Comparison of ENCODE assay signal across 12 mouse cellular contexts in genomic region chr8:12386530-12387222, GRCm38 (mm10). TPM values are rescaled to one million over a fixed set of nuclear protein-coding genes. Genes with fewer than 3 reads are reported as not detected.
A peak's percentile ranks its signal among the peaks of the same experiment; 100 is the strongest.
DNase-seq lines count a peak whose midpoint lies in the region; ATAC-seq and TF ChIP-seq lines count a peak whose summit lies in the region.
"Had no signal": no experiment of that assay in that cellular context is flagged by ENCODE, and none has a peak within 500 bp of the region (broad histone marks: within the 10 kb centered on the region; RNA-seq: fewer than 3 reads in every experiment).

No protein-coding gene starts in this region.

- H3K9ac ChIP-seq in midbrain, embryonic 13.5 days (replicated peaks) = peak overlapping the region; percentile 72

- H3K4me3 ChIP-seq in hindbrain, embryonic 10.5 days = peak overlapping the region; percentile 56
- H3K4me3 ChIP-seq in midbrain, embryonic 13.5 days (replicated peaks) = peak overlapping the region; percentile 44

- H3K4me2 ChIP-seq in midbrain, embryonic 13.5 days (replicated peaks) = peak overlapping the region; percentile 66

- peak; percentile 33 for DNase-seq in ES-CJ7 (ENCODE audit: low read depth, low spot score)
- peak; percentile 67 for DNase-seq in brain, embryonic 14.5 days (ENCODE audit: low read depth)
- DNase-seq in hindbrain, embryonic 10.5 days (ENCODE audit: low spot score) = peak; percentile 54
- no peak for DNase-seq in gastrocnemius, postnatal 10 days
- DNase-seq in adipocyte (ENCODE audit: low spot score) = no peak
- DNase-seq in left cerebral cortex, postnatal 14 days (ENCODE audit: low spot score in 2 of 2) = no peak
- DNase-seq: kidney, postnatal 14 days; lung, postnatal 36 days; thymus, postnatal 4 days had no signal

- peak overlapping the region; percentile 87 for H3K27ac ChIP-seq in hindbrain, embryonic 10.5 days
- H3K27ac ChIP-seq in midbrain, embryonic 13.5 days = peak overlapping the region; percentile 80; the same call in 1 of the 2 replicates

- no peak for TF ChIP-seq POLR2A in brain, embryonic 14.5 days (IDR thresholded peaks at IDR 0.05; ENCODE audit: borderline replicate concordance, extremely low read depth, insufficient read depth, insufficient read length, poor library complexity, severe bottlenecking)

- WGBS in hindbrain, embryonic 10.5 days = under 1% methylated on average over 32 of the region's 32 CpGs
- WGBS in midbrain, embryonic 13.5 days = 2% methylated on average over 32 of the region's 32 CpGs

- H3K27me3 ChIP-seq in hindbrain, embryonic 10.5 days (ENCODE audit: insufficient read depth, poor library complexity, severe bottlenecking) = peaks cover 100% of the 10 kb centered on the region
- peaks cover 83% of the 10 kb centered on the region for H3K27me3 ChIP-seq in midbrain, embryonic 13.5 days

- no peak for TF ChIP-seq CTCF in brain, embryonic 14.5 days (IDR thresholded peaks at IDR 0.05; ENCODE audit: borderline replicate concordance, extremely low read depth, insufficient read depth, insufficient read length)

- no peak for ATAC-seq in midbrain, embryonic 13.5 days

- H3K9me3 ChIP-seq in hindbrain, embryonic 10.5 days = no peaks in the 10 kb centered on the region
- H3K9me3 ChIP-seq in midbrain, embryonic 13.5 days = no peaks in the 10 kb centered on the region

- H3K4me1 ChIP-seq in hindbrain, embryonic 10.5 days (replicated peaks) = peaks cover 82% of the 10 kb centered on the region
- peaks cover 71% of the 10 kb centered on the region for H3K4me1 ChIP-seq in midbrain, embryonic 13.5 days (replicated peaks)

- intact Hi-C loops in left cerebral cortex, postnatal 14 days (cut with DNase I) = loop anchor here (1.0 to 5.0 kb wide), 2 partner anchors 59 to 387 kb away; no protein-coding TSS in a partner anchor

- no peaks in the 10 kb centered on the region for H3K36me3 ChIP-seq in hindbrain, embryonic 10.5 days
- no peaks in the 10 kb centered on the region for H3K36me3 ChIP-seq in midbrain, embryonic 13.5 days

RNA-seq across cellular contexts. Expression of gene Sox1, which starts 8.4 kb away (rescaled TPM):
- polyA plus RNA-seq in brain, embryonic 14.5 days (2012; rRNA removed) = 23.5 and 30.1 TPM in 2 replicates
- 2.5 and 2.6 TPM in 2 replicates for polyA plus RNA-seq in hindbrain, embryonic 10.5 days (2016; fragmentation: Nextera tagmentation; extraction: Ambion mirVana)
- polyA plus RNA-seq in midbrain, embryonic 13.5 days (2015; fragmentation: Nextera tagmentation; extraction: Ambion mirVana) = 3.1 and 3.6 TPM in 2 replicates
- under 1 TPM in 1 of 2 experiments, not detected in 1; 0.05 TPM for total RNA-seq in gastrocnemius, postnatal 10 days (2021)
- 10 to 100 TPM in 1 of 2 experiments, 1 to 10 TPM in 1; 6.1 to 10.4 TPM for total RNA-seq in left cerebral cortex, postnatal 14 days (2021)
- polyA plus RNA-seq: heart, embryonic 16.5 days; spleen, adult 2 months had no signal

Comparison
In these comparisons a context has a peak if more than half of its experiments do, and no peak if none do; other contexts are left out.
1. DNase-seq: peak in ES-CJ7 (single experiment), brain, embryonic 14.5 days (single experiment) and hindbrain, embryonic 10.5 days (single experiment); none in gastrocnemius, postnatal 10 days (single experiment), adipocyte (single experiment) and left cerebral cortex, postnatal 14 days (0 of 2).